Mouse (Mus musculus) heart, embryonic 14.5 days (tissue): Measurements from ENCODE around the gene Hcn1. TPM values are rescaled to one million over a fixed set of nuclear protein-coding genes. Genes with fewer than 3 reads are reported as not detected.
A peak's percentile ranks its signal among the peaks of the same experiment; 100 is the strongest.

Source experiments
- ATAC-seq: fragments of 200-750 bp; cut with Nextera tagmentation; 2 replicates; pipeline ENCODE4 v1.8.0; 2017; ENCODE audit warnings: low read depth, moderate TSS enrichment; ENCODE audit not compliant: insufficient number of reproducible peaks, insufficient read depth, low FRiP score
- H3K27ac ChIP-seq, 2 experiments: fragments of 200-500 bp in 1 of 2; fragments of 300-500 bp in 1 of 2; sonication (generic) in 1 of 2; replicated peaks in 1 of 2; 2 replicates each; pipeline ENCODE4 v1.5.1; 2012 to 2014; ENCODE audit warnings: low read depth in 2 of 2, low read length in 2 of 2, control low read depth in 1 of 2, mild to moderate bottlenecking in 1 of 2, mixed read lengths in 1 of 2; ENCODE audit not compliant: control insufficient read depth in 1 of 2, insufficient read depth in 1 of 2
- H3K27me3 ChIP-seq: fragments of 300-500 bp; sonication (generic); 2 replicates; pipeline ENCODE4 v1.6.1; 2014; ENCODE audit warnings: mild to moderate bottlenecking, low read length, control low read depth; ENCODE audit not compliant: control insufficient read depth, insufficient read depth
- H3K36me3 ChIP-seq: fragments of 300-500 bp; sonication (generic); 2 replicates; pipeline ENCODE4 v1.6.1; 2014; ENCODE audit warnings: mild to moderate bottlenecking, control low read depth, low read length, mixed read lengths; ENCODE audit not compliant: control insufficient read depth, insufficient read depth
- H3K4me1 ChIP-seq, 2 experiments: fragments of 200-500 bp in 1 of 2; fragments of 300-500 bp in 1 of 2; sonication (generic) in 1 of 2; 2 replicates each; pipeline ENCODE4 v1.6.1; 2012 to 2014; ENCODE audit warnings: low read length in 2 of 2, control low read depth in 1 of 2, mixed read lengths in 1 of 2; ENCODE audit not compliant: control insufficient read depth in 2 of 2, insufficient read depth in 2 of 2
- H3K4me2 ChIP-seq: fragments of 300-500 bp; sonication (generic); 2 replicates; pipeline ENCODE4 v1.6.1; 2014; ENCODE audit warnings: mild to moderate bottlenecking, low read length
- H3K4me3 ChIP-seq, 2 experiments: fragments of 200-500 bp in 1 of 2; fragments of 300-500 bp in 1 of 2; sonication (generic) in 1 of 2; 2 replicates each; pipeline ENCODE4 v1.5.1; 2012 to 2014; ENCODE audit warnings: low read length in 2 of 2, mild to moderate bottlenecking in 2 of 2, control low read depth in 1 of 2, low read depth in 1 of 2, moderate library complexity in 1 of 2; ENCODE audit not compliant: control insufficient read depth in 1 of 2, insufficient read depth in 1 of 2
- H3K9ac ChIP-seq: fragments of 300-500 bp; sonication (generic); 2 replicates; pipeline ENCODE4 v1.6.1; 2014; ENCODE audit warnings: mild to moderate bottlenecking, low read length
- H3K9me3 ChIP-seq: fragments of 300-500 bp; sonication (generic); 2 replicates; pipeline ENCODE4 v1.6.1; 2016; ENCODE audit warnings: low read length, control low read depth; ENCODE audit not compliant: control insufficient read depth
- WGBS: fragments of 180-500 bp; shearing (Covaris S2); extraction: QIAGEN DNeasy Blood & Tissue Kit; methylation state at CpG from one replicate; pipeline ENCODE4 v1.1.7; 2014; 5-methylcytosine and 5-hydroxymethylcytosine counted together
- polyA plus RNA-seq: library from polyadenylated mRNA; unstranded; fragments of >200 nt; fragmentation: Nextera tagmentation; extraction: Ambion mirVana; gene quantifications from 2 replicates; pipeline ENCODE4 v1.2.1, GENCODE M21; 2014

Hcn1 gene
- polyA plus RNA-seq, 1 experiment from 2014 or later, result 0.14 TPM

- no peak for ATAC-seq
- 84% methylated on average over 8 of the region's 8 CpGs for WGBS
- no peaks in the 10 kb centered on the region for H3K36me3 ChIP-seq
- no peaks in the 10 kb centered on the region for H3K27me3 ChIP-seq
- H3K27ac ChIP-seq, result no peak overlapping the region
- no peak overlapping the region for H3K9ac ChIP-seq
- H3K4me2 ChIP-seq, result no peak overlapping the region
- H3K9me3 ChIP-seq, result no peaks in the 10 kb centered on the region
- H3K4me3 ChIP-seq, result no peak overlapping the region
- H3K4me1 ChIP-seq, result no peaks in the 10 kb centered on the region
These were observed 338.6 kb downstream of the Hcn1 start for GRCm38 (mm10) chr13:117940536-117941280.

- no peak overlapping the region for H3K4me2 ChIP-seq
- H3K27me3 ChIP-seq, result no peaks in the 10 kb centered on the region
- no peaks in the 10 kb centered on the region for H3K4me1 ChIP-seq
- H3K4me3 ChIP-seq, result no peak overlapping the region
- H3K9me3 ChIP-seq, result no peaks in the 10 kb centered on the region
- WGBS, result 76% methylated on average over 3 of the region's 3 CpGs
- no peaks in the 10 kb centered on the region for H3K36me3 ChIP-seq
- ATAC-seq, result no peak
- no peak overlapping the region for H3K27ac ChIP-seq
- no peak overlapping the region for H3K9ac ChIP-seq
These were observed 344.7 kb downstream of the Hcn1 start for GRCm38 (mm10) chr13:117946843-117947242.

GRCm38 (mm10) chr13:117947704-117948376 is 345.7 kb downstream of the Hcn1 start:
- Histone ChIP-seq H3K27me3 (no peaks in the 10 kb centered on the region), H3K4me1 (no peaks in the 10 kb centered on the region), H3K9me3 (no peaks in the 10 kb centered on the region), H3K27ac (no peak overlapping the region), H3K4me3 (no peak overlapping the region), H3K9ac (no peak overlapping the region), H3K4me2 (no peak overlapping the region), H3K36me3 (no peaks in the 10 kb centered on the region)
- 42% methylated on average over 1 of the region's 1 CpGs for WGBS
- ATAC-seq, result no peak

DNA sequence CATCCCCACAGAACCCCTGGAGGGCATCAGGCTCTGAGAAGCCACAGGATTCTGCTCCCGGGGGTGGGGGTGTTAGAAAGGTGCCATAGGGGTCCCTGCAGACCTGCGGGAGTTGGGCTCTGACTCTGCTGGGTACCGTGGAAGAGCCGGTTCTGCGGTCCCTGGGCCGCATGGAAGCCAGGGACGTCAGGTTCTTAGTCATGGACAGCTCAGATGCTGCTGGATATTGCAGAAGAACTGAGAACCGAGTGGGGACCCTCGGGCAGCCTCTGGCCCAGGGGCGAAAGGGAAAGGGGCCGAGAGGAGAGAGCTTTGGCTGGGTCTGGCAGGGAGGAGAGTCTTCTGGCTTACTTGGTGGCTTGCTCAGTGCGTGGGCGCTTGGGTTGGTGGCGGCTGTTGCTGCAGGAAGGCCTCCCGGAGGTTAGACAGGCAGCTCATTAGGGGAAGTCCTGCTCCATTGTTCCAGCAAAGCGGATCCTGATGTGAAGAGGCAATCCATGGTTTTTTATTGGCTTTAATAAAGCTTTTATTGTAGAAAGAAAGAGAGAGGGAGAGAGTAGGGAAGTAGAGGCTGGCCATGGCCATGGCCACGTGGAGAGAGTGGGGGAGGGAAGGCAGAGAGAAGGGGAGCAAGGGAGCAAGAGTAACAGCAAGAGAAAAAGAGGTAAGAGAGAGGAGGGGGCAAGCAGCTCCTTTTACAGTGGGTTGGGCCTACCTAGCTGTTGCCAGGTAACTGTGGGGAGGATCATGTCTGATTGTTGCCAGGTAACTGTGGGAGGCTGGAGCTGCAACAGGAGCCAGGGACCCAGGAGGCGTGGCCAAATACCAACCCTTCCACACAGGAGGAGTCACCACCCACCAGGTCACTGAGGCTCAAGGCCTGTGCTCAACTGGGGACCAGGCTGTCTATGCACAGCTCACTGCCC is 356.6 kb downstream of the Hcn1 start:
- Histone ChIP-seq H3K9me3 (no peaks in the 10 kb centered on the region), H3K4me1 (peaks cover 0 to 7% of the 10 kb centered on the region in 2 experiments; a peak in 1 of 4 replicates), H3K9ac (peak overlapping the region; percentile 27; the same call in 1 of the 2 replicates), H3K36me3 (no peaks in the 10 kb centered on the region), H3K27me3 (no peaks in the 10 kb centered on the region), H3K4me3 (peak overlapping the region; percentile 3 to 19; a peak in 2 of 4 replicates), H3K27ac (no peak overlapping the region), H3K4me2 (peak overlapping the region; percentile 59)
- no peak for ATAC-seq
- WGBS, result 8% methylated on average over 18 of the region's 18 CpGs

DNA sequence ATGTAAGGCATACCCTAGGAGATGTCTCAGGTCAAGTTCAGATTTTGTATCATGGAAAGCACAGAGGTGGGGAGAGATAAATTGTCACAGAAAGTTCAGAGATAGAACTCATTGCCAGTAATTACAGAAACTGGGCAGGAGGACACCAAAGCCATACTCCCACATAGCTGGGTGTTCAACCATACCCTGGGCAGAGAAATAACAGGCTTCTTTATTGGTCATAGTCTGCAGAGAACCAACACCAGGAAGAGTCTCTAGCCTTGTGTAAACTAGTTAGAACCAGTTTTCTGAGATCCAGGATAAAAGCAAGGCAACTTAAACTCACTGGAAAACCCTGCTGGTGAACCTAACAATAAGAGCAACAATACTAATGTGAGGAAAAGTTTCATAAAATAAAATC is 362.5 kb downstream of the Hcn1 start:
- Histone ChIP-seq H3K9me3 (no peaks in the 10 kb centered on the region), H3K4me3 (no peak overlapping the region), H3K9ac (no peak overlapping the region), H3K4me2 (no peak overlapping the region), H3K27me3 (no peaks in the 10 kb centered on the region), H3K4me1 (no peaks in the 10 kb centered on the region), H3K27ac (no peak overlapping the region), H3K36me3 (no peaks in the 10 kb centered on the region)
- no peak for ATAC-seq

DNA sequence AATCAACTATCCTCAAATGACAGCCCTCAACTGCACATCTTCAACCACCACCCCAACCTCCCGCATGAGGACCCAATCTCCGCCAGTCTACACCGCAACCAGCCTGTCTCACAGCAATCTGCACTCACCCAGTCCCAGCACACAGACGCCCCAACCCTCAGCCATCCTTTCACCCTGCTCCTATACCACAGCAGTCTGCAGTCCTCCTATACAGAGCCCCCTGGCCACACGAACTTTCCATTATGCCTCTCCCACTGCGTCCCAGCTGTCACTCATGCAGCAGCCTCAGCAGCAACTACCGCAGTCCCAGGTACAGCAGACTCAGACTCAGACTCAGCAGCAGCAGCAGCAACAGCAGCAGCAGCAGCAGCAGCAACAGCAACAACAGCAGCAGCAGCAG is 373.3 kb downstream of the Hcn1 start:
- H3K9ac ChIP-seq, result no peak overlapping the region
- no peaks in the 10 kb centered on the region for H3K9me3 ChIP-seq
- H3K27me3 ChIP-seq, result no peaks in the 10 kb centered on the region
- no peak overlapping the region for H3K27ac ChIP-seq
- WGBS, result 60% methylated on average over 7 of the region's 7 CpGs
- no peak overlapping the region for H3K4me3 ChIP-seq
- no peak for ATAC-seq
- H3K4me2 ChIP-seq, result no peak overlapping the region
- H3K4me1 ChIP-seq, result no peaks in the 10 kb centered on the region
- H3K36me3 ChIP-seq, result no peaks in the 10 kb centered on the region

DNA sequence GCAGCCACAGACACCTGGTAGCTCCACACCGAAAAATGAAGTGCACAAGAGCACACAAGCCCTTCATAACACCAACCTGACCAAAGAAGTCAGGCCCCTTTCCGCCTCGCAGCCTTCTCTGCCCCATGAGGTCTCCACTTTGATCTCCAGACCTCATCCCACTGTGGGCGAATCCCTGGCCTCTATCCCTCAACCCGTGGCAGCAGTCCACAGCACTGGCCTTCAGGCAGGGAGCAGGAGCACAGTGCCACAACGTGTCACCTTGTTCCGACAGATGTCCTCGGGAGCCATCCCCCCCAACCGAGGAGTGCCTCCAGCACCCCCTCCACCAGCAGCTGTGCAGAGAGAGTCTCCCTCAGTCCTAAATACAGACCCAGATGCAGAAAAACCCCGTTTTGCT is 373.7 kb downstream of the Hcn1 start:
- no peak for ATAC-seq
- Histone ChIP-seq H3K9me3 (no peaks in the 10 kb centered on the region), H3K4me1 (no peaks in the 10 kb centered on the region), H3K27ac (no peak overlapping the region), H3K27me3 (no peaks in the 10 kb centered on the region), H3K9ac (no peak overlapping the region), H3K4me3 (no peak overlapping the region), H3K4me2 (no peak overlapping the region), H3K36me3 (no peaks in the 10 kb centered on the region)
- WGBS, result 55% methylated on average over 10 of the region's 10 CpGs
